Mouse (Mus musculus): ENCODE measurements around the gene Atf6b.

- TF ChIP-seq POLR2A (IDR thresholded peaks at IDR 0.05; ENCODE audit: control insufficient read depth, low read depth, low read length), result no peak
- peak; percentile 28; the same call in 1 of the 2 replicates for TF ChIP-seq CTCF (IDR thresholded peaks at IDR 0.05; ENCODE audit: control insufficient read depth, insufficient read depth, insufficient replicate concordance, low read depth, low read length)
Measured at GRCm38 (mm10) chr17:34655581-34655991, 8.6 kb downstream of the Atf6b start.
